Mouse (Mus musculus): ENCODE results near the gene Dusp1.

The Dusp1 gene

DNA sequence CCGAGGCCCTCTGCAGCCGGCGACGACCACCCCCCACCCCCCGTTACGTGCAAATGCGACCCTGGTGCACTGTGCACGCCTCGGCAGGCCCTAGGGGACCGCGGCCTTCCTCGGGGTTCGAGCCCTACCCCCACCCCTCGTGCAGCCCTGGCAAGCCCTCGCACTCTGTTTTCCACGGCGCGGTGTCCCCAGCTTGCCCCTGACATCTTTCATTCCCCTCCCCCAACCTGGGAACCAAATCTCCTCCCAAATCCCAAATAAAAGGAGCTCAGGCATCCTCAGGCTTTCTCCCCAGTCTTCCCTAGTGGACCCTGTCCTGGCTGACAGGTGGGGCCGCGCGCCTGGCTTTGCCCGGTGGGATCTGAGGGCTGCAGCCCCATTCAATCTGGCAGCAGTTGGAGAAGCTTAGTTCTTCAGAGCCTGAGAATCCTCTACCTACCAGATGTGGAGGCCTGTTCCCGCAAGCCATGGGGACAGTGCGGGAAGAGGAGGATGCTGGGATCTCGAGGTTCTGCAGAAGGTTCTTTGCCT lies at the start of gene Dusp1:
TSS of gene Dusp1 (minus strand) at position 478 of the 531 bp plus-strand sequence.
- DNase-seq, result no peak

DNA sequence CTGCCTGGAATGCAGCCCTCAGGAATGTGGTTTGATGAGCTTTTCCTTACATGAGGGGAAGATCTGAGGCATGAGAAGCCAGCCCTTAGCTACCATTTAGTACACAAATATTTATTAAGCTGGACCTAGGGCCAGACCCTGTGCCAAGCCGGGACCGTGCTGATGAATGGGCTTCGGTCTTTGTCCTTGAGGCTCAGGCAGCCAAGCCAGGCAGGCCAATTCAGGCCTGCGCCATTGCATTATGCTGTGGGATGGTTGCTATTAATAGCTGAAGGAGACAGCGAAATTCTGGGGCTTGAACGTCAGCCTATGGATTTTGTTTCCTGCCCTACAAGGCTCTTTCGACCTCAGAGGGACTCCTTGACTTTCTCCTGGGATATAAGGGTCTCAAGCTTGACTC lies 49.4 kb upstream of the Dusp1 start:
- no peak for DNase-seq

DNA sequence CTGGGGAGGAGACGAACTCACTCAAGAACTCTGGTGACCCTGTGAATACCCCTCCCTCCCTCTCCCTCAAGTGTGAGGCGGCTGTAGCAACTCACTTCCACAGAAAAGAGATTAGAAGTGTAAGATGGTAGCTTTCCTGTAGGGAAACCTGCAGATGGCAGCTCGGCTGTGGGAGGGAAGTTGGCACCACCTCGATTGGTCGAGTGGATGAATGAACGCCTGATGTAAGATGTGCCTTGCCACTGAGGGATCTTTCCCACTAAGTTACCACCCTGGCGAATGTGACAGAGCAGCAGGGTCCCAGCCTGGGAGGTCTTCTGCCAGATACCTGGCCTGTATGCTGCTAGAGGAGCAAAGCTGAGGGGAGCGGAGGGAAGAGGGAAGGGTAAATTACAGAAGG lies 47.9 kb upstream of the Dusp1 start:
- DNase-seq, result no peak

DNA sequence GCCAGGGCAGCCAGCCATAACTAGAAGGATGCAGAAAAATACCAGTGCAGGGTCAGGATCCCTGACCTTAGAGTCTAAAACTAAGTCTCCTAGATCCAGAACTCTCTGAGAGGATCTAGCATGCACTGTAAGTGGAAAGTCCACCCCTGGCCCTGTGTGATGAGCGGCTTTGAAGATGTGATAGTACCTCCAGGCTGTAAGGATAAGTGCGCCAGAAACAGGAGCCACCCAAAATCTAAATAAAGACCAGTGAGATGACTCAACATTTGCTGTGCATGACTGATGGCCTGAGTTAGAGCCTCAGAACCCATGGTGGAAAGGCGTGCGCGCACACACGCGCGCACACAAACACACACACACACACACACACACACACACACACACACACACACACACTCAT lies 46.9 kb upstream of the Dusp1 start:
- DNase-seq, result no peak

DNA sequence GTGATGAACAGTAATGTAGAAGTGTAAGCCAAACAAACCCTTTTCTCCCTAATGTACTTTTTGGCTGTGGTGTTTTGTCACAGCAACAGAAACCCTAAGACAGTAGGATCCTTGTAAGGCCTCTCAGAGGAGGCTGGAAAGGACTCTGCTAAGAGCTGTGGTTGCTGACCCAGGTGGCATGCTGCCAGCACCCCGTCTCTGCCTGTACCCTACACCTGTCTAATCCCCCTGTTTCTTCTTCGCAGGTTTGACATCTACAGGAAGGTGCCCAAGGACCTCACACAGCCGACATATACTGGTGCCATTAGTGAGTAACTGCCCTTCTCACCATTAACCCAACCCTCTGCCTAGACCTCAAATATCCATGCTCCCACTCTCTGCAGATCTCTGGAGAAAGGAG lies 46.4 kb upstream of the Dusp1 start:
- DNase-seq, result no peak

DNA sequence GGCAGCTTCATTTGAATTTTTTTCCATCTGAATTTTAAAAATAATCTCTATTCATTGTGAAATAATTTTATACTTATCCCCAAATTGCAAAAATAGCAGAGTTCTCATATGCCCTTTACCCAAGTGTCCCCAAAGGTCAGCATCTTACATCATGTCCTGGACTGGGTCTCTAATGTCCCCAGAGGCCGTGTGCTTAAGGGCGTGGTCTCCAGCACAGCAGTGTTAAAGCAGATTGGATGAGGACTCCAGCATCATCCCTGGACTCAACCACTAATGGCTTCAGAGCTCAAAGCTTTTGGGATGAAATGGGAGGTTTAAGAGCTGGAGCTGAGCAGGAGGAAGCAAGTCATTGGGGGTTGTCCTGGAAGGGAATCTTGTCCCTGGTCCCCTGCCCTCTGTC lies 44.6 kb upstream of the Dusp1 start:
- DNase-seq, result no peak

DNA sequence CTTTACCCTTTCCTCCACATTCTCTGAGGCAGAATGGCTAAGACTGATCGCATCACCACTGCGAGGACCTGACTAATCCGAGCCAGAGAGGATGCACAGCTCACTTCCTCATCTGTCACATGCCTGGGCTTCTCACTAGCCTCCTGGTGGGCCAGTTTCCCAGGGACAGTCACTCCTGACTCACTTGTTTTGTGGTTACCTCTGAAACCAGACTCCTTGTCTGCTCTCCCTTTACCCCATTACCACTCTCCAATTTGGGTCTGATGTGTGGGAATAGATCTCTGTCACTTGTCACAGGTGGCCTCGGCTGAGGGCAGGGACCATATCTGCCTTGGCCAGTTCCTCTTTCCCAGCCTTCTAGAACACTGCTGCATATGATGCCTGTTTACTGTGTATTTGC lies 43.7 kb upstream of the Dusp1 start:
- no peak for DNase-seq

DNA sequence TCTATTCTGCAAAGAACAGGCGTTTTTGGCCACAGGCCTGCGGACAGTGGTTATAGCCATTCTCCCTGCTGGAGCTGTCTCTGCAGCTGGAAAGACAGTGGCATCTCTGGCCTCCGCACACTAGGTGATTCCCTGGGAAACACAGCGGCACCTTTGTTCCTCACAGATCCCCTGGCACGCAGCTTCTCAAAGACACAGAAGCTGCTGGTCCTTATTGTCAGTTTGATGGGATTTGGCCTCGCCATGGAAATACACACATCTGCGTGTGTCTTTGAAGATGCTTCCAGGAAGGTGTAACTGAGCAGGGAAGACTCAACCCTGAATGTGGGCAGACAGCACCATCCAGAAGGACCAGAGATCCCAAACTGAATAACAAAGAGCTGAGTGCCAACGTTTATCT lies 41.4 kb upstream of the Dusp1 start:
- no peak for DNase-seq

DNA sequence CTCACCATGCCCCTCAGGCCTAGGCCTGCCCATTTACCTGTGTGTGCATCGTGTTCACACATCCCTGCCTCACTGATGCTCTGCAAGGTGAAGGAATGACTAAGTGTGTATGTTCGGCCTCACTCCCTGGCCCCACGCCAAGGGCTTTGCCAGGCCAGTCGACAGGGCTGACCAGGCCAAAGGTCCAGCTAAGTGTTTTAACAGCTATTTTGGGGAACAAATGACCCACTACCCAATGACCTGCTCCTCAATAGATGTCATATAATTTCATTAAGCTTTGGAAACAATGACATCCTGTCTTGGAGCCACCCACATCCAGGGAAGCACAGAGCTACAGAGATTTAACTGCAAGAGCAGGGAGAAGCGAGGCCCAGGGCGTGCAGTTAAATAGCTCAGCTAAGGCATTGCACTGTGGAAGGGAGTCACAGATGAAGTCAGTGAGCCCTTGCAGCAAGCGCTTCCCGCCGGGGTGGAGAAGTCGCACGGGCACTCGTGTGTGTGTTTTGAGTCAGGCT lies 40.5 kb upstream of the Dusp1 start:
- DNase-seq, result no peak

DNA sequence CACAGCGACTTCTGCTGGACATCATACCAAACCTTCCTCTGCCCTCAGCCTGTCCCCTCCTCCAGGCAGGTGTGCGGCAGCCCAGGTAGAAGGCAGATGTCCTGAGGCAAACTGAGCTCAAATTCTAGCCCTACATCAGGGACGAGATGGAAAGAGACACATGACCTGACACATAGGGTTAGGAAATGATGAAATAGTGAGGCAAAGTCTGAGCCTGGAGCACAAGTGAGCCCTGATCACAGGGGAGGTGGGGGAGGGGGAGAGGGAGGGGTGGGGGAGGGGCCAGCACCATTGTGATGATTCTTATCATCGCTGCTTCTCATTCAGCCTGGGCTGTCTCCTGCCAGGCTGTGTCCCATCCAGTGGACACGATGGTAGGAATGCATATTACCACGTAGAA lies 40.0 kb upstream of the Dusp1 start:
- DNase-seq, result no peak

DNA sequence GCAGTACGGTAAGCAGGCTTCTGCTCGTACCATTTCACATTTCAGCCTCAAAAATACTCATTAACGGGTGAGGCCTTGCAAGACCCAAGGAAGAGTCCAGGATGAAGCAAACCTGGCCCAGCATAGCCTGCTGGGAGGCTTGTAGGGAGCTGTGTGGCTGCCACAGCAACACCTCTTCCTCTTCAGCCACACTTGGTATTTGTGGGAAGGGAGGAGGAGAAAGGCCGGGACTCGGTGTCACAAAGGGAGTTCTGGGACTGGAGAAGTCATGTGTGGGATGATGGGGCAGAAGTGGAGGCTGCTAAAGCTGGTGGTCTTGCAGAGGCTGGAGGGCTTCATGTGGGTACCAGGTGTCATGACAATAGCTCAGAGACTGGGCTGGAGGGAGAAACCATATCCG lies 39.6 kb upstream of the Dusp1 start:
- no peak for DNase-seq

DNA sequence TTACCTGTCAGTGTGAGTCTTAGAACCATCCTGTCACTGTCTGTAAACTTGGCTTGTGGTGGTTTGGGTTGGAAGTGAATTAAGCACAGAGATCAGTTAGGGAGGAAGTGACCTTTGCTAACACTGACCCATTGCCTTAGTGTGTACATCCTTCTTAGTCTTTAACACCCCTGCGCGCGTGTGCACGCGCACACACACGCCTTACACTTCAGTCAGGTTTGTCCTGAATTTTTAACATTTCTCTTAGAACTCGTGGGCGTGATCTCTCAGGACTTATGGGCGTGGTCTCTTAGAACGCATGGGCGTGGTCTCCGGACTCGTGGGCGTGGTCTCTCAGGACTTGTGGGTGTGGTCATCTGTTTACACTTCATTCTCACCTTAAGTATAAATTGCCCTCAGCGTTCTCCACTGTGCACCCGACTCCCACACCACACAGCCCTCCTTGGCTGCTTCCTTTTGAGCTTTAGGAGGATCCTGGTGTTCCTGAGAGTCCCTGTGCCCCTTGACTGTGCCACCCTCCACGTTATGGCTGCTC lies 39.1 kb upstream of the Dusp1 start:
- no peak for DNase-seq

DNA sequence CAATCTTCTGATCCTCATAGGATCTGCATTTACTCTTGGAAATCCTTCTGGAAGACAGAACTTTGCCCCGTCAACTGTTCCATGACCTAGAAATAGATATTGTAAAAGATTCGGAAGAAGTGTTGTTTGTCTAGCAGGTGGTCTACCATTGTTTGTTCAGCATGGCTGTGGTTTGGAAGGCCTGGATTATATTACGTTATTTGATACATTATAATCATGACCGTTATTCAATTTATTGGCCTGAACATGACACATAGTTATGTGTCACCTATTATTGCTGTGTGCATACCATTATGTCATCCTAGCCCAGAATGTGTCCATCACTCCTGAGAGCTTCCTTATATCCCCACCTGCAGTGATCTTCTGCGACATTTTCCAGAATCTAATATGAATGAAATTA lies 36.9 kb upstream of the Dusp1 start:
- no peak for DNase-seq

DNA sequence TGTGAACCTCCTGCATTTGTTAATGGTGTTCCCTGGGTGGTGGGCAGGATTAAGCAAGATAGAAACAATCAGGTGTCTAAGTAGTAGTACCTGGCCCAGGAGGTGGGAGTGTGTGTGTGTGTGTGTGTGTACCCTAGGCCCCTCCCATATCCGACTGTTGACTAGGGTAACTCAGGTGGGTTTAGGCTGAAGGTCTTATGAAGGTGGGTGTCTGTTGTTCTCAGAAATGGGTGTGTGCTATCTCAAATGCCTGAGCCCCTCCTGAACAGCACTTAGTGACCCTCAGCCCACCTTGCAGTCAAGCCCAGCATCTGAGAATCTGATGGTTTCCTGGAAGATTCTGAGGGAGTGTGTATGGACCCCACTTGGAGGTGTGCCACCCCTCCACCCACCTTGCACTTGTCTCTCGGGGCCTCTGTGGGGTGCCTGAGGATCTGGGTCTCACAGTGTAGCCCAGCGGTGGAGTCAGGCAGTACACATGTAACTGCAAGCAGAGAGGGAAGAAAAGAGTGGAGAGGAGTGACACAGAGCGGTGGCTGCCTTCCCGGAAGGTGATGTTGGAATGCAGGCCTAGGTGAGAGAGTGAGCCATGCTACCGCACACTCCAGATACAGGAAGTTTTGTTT lies 35.0 kb upstream of the Dusp1 start:
- DNase-seq, result peak; percentile 49

DNA sequence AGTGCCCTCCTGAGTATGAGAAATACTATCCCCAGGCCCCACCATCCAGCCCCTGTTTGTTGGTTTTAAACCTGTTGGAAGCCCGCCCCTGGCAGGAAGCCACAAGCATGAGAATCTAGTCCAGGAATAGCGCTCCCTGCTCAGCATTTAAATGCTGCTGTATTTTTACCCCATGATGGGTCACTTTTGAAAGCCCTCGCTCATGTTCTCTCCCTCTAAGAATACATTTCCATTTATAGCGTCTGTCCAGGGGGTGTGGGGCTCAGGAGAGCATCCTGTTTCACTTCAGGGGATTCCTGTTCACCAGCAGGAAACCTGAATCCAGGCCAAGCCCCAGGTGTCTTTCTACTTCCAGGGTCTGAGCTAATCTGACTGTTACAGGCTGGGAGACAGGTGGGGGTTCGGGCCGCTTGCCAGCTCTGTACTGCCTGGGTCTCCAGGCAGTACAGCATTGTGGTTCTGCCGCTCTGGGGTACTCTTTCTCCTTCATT lies 34.3 kb upstream of the Dusp1 start:
- no peak for DNase-seq

DNA sequence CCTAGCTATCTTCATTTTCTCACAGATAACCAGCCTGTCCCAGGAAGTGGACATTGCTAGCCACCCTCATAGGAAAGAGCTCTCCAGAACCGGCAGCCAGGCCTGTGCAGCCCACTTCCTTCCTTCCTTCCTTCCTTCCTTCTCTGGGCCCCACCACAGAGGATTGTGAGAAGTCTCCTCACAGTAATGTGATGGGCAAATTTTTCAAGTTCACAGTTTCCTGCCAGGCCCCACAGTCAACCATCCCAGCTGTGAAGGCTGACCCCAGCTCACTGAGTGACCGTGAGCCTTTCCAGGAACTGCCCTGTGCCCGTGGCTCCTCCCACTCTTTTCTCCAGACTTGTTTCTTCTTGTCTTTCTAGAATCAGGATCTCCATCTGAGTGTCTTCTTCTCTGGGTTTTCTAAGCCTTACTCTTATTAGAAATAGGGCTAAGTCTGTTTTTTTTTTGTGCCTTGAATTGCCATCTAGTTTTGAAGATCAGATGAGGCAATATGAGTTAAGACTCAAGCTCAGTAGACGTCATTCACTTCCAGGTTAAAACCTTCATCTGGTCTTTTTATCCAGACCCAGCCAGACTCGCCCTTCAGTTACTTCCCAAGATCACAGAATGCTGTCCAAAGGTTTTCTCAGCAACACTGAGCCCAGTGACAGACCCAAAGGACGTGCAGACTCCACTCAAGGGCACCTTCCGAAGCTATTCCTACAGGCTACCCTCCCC lies 33.7 kb upstream of the Dusp1 start:
- no peak for DNase-seq

DNA sequence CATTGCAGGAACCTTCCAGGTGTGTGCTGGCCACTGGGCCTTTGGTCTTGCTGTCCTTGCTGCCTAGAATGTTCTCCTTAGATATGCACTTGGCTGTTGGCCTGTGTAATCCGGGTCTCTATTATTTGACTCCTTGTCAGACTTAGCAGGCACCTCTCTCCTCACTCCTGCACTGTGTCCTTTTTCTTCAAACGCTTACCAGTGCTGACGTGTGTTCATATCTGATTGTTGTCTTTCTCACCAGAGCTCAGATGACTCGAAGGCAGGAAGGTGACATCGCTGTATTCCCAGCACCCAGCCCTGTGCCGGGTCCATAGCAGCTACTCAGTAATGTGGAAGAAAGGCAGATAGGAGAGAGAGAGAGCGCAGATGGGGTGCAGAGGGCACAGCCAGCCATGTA lies 33.0 kb upstream of the Dusp1 start:
- DNase-seq, result no peak

DNA sequence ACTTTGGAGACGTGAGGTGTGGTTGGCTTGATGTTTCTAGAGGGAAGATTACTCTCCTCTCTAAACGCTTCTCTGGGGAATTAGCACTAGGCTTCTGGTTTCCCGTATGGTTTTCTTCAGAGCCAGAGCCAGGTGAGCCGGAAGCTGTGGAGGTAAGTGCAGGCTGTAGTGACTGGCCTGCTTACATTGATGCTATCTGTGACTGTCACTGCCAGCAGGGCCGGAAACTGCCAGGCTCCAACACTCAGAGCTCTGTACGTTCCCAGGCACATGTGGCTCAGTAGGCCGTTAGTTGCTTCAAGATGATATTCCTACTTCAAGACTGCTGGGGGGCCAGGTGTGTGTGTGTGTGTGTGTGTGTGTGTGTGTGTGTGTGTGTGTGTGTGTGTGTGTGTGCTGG lies 32.2 kb upstream of the Dusp1 start:
- DNase-seq, result peak; percentile 50

DNA sequence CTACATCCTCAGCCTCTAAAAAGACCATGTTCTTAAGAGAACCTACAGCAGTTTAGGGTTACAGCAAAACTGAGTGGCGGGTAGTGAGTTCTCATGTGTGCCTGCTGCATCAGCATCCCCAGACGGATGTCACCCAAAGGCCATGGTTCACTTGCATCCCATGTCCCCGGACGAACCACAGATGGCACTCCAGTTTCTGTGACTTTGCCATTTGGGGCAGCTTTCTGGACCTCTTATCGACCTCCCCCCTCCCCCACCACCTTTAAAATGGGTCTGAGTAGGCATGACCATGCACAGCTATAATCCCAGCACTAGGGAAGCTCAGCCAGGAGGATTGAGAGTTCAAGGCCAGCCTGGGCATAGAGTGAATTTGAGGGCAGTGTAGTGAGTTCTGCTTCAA lies 31.3 kb upstream of the Dusp1 start:
- DNase-seq, result no peak

DNA sequence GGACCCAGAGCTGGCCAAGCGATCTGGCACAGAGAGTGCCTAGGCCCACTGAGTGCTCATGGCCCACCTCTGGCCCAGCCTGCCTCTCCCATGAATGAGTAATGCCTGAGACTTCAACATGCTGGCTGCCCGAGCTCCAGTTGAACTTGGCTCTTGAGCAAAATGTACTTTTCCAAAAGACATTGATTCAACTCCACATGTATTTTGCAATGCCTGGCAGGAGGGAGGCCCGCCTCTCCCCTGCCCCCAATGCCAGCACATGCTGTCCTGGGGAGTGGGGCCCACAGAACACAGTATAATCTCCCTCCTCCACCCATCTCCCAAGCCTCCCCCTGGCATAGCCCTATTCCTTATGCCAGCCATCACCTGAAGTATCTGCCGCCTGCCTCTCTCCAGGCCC lies 30.6 kb upstream of the Dusp1 start:
- DNase-seq, result no peak

DNA sequence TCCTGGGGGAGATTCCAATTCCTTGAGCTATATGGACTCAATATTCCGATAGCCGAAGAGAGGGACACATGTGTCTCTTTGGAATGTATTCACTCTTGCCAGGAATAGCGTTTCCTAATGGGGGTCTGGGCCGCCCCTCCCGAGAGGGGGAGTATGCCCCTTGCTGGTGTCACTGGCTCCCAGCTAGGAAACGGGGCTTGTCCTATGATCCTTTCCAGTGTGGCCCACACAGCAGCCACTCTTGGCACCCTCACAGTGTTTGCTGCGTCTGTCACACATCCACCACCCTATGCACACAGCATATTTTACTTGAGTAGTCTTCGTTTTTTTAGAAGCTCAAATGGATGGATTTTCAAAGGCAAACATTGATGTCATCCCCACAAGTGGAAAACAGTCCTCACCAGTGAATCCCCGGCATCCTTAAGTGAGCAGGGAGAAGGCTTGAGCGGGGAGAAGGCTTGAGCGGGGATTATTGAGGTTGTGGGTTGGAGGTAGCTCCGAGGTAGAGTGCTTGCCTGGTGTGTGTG lies 26.1 kb upstream of the Dusp1 start:
- no peak for DNase-seq

DNA sequence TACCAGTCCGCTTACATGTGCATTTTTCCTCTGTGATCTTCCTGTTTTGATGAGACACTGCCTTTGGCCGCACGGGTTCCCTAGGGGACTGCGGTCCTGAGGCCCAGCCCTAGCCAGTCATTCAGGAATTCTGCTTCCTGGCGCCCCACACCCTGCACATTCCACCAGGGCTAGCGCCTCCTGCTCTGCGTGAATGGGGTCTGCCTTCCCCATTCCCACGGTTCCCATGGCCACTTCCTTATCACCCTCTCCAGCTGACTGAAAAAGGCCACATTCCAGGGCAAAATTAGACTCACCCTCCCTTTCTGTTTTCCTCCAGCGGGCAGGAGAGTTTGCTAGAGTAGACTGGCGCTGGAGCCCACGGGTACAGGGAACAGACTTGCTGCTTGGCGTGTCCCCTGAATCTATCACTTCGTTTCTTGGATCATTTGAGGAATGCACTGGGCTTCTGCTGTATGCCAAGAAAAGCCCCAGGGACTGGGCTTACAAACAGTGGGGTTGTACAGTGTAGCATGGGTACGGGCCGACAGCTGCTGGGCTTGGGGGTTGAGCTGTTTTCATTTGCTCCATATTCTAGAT lies 22.7 kb upstream of the Dusp1 start:
- DNase-seq, result no peak

DNA sequence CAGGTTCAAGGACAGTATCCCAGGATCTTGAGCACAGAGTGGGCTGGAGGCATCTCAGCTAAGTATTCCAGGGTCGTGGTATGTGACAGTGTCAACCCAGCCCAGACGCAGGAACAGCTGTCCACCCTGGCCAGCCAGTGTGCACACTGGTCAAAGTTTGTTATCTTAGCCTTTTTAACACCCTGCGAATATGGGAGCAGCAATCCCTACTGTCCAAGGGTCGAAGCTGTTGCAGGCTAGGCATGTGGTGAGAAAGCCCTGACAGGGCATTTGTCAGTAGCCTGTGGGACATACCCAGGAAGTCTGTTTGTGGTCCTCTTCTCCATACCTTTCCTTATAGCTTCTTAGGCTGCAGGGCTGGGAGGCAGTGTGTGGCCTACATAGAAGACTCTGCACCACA lies 22.1 kb upstream of the Dusp1 start:
- no peak for DNase-seq

DNA sequence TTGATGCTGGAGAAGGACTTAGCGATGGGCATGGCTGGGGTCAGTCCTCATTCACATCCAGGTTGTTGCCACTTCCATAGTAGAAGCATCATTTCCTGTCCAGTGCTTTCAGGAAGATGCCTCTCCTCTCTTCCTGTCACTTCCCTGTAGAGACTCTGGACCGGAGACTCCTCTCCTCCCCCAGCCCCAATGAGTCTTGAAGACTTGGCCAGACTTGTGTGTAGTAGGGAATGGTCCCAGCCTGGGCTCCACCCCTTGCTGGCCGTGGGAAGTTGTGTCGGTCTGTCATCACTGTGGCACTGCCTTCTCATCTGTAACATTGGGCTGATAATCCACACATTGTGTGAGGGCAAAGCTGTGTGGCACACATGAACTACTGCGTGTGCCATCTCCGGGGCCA lies 21.7 kb upstream of the Dusp1 start:
- DNase-seq, result no peak
